Mouse (Mus musculus): Measurements from ENCODE around the gene Itgb4.

Itgb4 gene

GRCm38 (mm10) chr11:116028177-116028865 is 53.8 kb downstream of the Itgb4 start:
- DNase-seq (ENCODE audit: low read depth), result no peak

- DNase-seq (ENCODE audit: low read depth), result no peak
Measured at GRCm38 (mm10) chr11:116029086-116029865, 54.8 kb downstream of the Itgb4 start.

GRCm38 (mm10) chr11:116030088-116030897 is 55.8 kb downstream of the Itgb4 start, which contains the start of gene Unk:
Gene Unk (plus strand): TSS chr11:116030322.
- DNase-seq (ENCODE audit: low read depth), result peak; percentile 99

- DNase-seq (ENCODE audit: low read depth), result peak; percentile 62
Measured at GRCm38 (mm10) chr11:116030898-116031845, 56.7 kb downstream of the Itgb4 start.

GRCm38 (mm10) chr11:116034584-116034983 is 60.1 kb downstream of the Itgb4 start:
- DNase-seq (ENCODE audit: low read depth), result no peak

- no peak for DNase-seq (ENCODE audit: low read depth)
Measured at GRCm38 (mm10) chr11:116036671-116037070, 62.2 kb downstream of the Itgb4 start.

- no peak for DNase-seq (ENCODE audit: low read depth)
Measured at GRCm38 (mm10) chr11:116037826-116038225, 63.3 kb downstream of the Itgb4 start.

GRCm38 (mm10) chr11:116040593-116040992 is 66.1 kb downstream of the Itgb4 start:
- no peak for DNase-seq (ENCODE audit: low read depth)

- no peak for DNase-seq (ENCODE audit: low read depth)
Measured at GRCm38 (mm10) chr11:116041833-116042232, 67.3 kb downstream of the Itgb4 start.

- DNase-seq (ENCODE audit: low read depth), result no peak
Measured at GRCm38 (mm10) chr11:116042372-116043138, 68.0 kb downstream of the Itgb4 start.

- peak; percentile 75 for DNase-seq (ENCODE audit: low read depth)
Measured at GRCm38 (mm10) chr11:116043286-116043685, 68.8 kb downstream of the Itgb4 start.

GRCm38 (mm10) chr11:116045173-116045572 is 70.7 kb downstream of the Itgb4 start:
- no peak for DNase-seq (ENCODE audit: low read depth)

GRCm38 (mm10) chr11:116049610-116050009 is 75.1 kb downstream of the Itgb4 start:
- DNase-seq (ENCODE audit: low read depth), result no peak

GRCm38 (mm10) chr11:116050196-116050595 is 75.7 kb downstream of the Itgb4 start:
- DNase-seq (ENCODE audit: low read depth), result no peak

- DNase-seq (ENCODE audit: low read depth), result no peak
Measured at GRCm38 (mm10) chr11:116053510-116054229, 79.2 kb downstream of the Itgb4 start.

- DNase-seq (ENCODE audit: low read depth), result no peak
Measured at GRCm38 (mm10) chr11:116055873-116056272, 81.4 kb downstream of the Itgb4 start.

- DNase-seq (ENCODE audit: low read depth), result no peak
Measured at GRCm38 (mm10) chr11:116057237-116057881, 82.8 kb downstream of the Itgb4 start.
